Mouse (Mus musculus) G1E (cell line): ENCODE data around the gene Dpp8.

Experiments used
- CTCF ChIP-seq: IDR thresholded peaks from 2 replicates; pipeline ENCODE4 v1.5.1; 2012; ENCODE audit warnings: low read depth, low read length, inconsistent platforms, mixed read lengths
- GATA1 ChIP-seq: IDR thresholded peaks from 2 replicates; pipeline ENCODE4 v1.6.1; 2012; ENCODE audit warnings: borderline replicate concordance, low read length, inconsistent platforms, mixed read lengths
- GATA2 ChIP-seq: IDR thresholded peaks from 2 replicates; pipeline ENCODE4 v1.6.1; 2012; ENCODE audit warnings: low read depth, low read length, inconsistent platforms, borderline replicate concordance
- POLR2AphosphoS5 ChIP-seq: IDR thresholded peaks from 2 replicates; pipeline ENCODE4 v1.6.1; 2012; ENCODE audit warnings: low read depth, low read length, inconsistent platforms; ENCODE audit not compliant: insufficient replicate concordance
- TAL1 ChIP-seq: conservative IDR thresholded peaks from 2 replicates; pipeline ENCODE4 v1.6.1; 2012; ENCODE audit warnings: low read depth, low read length, inconsistent platforms, mixed read lengths

DNA sequence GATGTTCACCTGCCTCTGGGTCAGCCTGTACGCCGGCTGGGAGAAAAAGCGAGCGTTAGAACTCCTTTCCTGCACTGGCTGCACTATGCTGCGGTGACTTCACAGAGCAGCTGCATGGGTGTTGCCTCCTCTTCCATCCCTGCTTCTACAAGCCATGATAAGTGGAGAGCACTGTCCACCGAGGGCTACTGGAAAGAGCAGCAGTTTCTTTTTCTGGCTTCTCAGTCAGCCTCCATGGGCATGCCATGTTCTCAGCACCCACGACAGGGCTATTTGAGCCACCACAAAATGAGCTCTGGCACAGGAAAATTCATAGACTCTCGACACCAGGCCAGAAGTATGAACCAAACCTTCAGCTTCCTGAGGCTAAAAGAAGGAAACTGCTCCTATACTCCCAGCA is 26.5 kb upstream of the Dpp8 start:
- TF ChIP-seq CTCF (no peak), TAL1 (no peak), POLR2AphosphoS5 (no peak), GATA1 (no peak), GATA2 (no peak)
